Mouse (Mus musculus): ENCODE data around the gene Vcam1.

Gene Vcam1

DNA sequence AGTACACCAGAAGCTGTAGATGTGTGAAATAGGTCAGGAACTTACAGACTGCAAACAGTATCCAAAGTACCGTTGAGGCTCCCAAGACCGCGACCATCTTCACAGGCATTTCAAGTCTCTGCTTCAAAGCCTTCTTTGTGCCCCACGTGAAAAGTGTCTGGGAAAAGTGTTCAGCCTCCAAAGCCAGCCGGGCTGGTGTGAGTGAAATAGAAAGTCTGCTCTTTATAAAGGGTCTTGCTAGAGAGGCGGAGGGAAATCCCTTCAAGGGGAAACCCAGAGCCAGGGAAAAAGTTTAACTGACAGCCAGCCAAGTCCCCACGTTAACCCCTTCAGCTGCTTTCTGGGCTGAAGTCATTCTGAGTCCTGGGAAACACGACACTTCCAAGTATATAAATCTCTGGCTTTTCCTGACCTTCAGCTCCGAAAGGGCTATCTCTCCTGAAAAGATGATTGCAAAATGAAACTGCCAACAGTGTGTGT lies at the start of gene Vcam1:
TSS of gene Vcam1 (minus strand) at position 430 of the 480 bp plus-strand sequence.
- no peak for DNase-seq

DNA sequence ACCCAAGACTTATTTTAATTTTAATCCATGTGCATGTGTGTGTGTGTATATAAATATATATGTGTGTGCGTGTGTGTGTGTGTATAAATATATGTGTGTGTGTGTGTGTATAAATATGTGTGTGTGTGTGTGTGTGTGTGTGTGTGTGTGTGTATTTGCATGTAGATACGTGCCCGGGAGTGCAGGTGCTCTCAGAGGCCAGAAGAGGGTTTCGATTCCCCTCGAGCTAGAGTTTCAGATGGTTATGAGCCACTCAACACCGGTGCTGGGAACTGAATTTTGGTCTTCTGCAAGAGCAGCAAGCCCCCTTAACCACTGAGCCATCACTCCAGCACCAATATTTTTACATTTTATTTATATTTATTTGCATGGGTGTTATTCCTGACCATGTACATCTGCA lies 45.6 kb upstream of the Vcam1 start:
- DNase-seq = no peak

DNA sequence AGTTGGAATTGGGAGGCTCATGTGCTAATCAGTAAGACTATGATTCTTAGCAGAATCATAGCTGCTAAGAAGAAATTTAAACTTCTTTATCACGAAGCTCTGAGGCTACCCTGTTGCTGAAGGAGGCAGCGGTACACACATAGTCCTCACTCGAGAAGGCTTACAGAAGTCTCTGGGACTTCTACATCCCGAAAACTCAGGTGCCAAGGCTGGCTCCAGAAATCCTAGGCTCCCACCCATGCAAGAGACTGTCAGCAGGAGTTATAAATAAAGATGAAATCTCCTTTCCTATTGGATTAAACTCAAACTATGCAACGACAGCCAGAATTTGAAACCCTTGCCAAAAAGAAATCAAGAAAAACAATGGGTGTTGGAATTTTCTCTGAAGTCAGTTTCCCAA lies 42.0 kb upstream of the Vcam1 start:
- no peak for DNase-seq

DNA sequence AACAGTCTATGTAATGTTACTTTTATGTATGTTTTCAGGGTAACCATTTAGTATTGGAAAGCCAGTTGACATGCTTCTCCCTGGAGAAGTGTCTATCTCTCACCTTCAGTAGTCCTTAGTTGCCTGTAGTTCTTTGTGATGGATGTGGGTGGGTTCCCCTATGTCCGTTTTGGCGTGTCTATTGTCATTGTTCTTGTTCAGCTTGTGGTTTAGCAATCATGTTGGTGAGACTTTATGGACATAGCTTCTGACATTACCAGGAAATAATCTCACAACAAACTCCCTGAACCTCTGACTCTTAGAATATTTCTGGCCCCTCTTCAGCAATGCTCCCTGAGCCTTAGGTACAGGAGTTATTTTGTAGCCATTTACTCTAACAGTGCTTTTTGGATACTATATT lies 38.6 kb upstream of the Vcam1 start:
- no peak for DNase-seq

DNA sequence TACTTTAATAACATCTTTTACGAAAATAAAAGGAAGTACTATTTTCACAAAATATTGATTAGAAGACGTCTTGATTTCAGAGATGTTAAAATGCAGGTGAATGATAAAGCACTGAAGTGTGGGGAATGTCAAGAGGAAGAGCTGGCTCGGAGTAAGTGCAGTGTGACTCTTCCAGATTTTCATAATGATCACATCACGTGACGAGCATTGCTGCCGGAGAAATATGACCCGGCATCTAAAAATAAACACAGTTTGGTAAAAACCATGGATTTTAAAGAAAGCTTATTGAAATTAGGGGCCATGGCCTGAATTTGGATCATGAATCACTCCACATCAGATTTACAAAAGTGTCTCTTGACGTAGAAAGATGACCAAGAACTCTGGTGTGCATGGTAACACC lies 36.8 kb upstream of the Vcam1 start:
- DNase-seq = no peak

DNA sequence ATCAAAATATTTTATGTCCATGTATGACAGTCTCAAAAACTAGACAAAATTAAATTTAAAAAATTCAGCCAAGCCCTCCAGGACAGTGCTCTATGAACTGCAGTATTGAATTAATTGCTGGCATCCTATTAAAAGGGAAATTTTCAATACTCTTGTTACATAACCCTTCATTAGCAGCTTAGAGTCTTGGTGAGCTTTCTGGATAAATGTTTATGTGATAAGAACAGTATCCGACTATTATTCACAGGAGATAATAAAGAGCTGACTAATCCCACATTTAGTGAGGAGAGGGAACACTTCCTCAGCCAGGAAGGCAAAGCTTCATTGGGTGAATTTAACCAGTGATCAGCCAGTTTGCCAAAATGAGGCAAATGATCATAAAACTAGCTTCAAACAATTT lies 35.5 kb upstream of the Vcam1 start:
- no peak for DNase-seq

DNA sequence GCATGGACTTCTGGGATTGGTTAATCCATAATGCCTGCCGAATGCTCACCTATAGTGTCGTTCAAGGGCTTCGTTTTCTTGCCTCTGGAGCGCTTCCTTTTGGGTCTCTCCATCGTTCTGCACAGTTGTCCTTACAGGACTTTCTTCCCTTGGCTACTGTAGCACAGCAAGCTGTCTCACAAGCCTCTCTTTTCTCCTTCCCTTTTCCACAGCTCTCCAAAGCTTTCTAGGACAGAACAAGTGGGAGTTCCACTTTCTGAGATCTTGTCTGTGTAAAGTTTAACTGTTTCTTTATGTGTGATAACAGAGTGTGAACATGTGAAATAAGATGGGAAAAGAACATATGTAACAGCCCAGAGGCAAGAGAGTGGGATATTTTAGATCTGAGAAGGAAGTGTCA lies 34.0 kb upstream of the Vcam1 start:
- DNase-seq = no peak

DNA sequence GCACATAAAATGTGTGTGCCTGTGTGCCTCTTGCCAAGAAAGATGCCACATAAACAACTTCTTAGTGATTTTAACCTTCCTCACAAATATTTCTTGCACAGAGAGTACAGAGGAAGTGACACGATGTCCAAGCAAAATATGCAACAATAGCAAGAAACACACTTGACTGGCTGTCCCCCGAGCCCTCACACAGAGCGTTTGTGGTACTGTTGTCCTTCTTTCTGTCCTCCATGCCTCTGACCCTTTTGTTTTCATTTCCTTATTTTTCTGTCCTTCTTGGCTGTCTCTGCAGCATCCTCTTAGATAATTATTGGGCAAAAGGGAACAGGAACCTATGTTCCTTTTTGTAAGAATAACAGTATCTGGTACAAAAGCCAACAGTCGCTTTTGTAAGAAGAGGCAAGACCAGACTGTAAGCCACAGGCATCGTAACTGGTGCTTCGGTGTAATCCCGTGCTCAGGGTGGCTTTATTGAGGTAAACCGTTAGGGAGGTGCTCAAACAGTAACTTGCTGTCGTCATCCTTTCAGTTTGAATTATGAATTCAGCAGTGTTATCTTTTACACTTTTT lies 32.7 kb upstream of the Vcam1 start:
- no peak for DNase-seq

DNA sequence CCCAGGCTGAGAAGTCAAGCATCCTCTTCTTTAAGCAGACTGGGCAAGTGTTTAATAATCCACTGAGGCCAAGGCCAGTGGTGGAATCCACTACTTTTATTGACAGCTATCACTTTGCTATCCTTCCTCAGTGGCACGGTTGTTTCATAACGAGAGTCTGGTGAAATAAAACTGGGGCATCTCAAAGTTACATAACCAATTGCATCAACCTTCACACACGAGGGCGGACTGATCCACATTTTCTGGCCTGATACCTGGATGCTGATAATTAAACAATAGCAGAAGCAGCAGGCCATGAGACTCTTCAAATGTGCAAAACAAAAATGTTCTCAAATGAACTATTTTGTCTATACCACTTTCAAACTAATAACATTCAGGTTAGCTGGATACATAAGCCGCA lies 29.9 kb upstream of the Vcam1 start:
- DNase-seq = no peak

DNA sequence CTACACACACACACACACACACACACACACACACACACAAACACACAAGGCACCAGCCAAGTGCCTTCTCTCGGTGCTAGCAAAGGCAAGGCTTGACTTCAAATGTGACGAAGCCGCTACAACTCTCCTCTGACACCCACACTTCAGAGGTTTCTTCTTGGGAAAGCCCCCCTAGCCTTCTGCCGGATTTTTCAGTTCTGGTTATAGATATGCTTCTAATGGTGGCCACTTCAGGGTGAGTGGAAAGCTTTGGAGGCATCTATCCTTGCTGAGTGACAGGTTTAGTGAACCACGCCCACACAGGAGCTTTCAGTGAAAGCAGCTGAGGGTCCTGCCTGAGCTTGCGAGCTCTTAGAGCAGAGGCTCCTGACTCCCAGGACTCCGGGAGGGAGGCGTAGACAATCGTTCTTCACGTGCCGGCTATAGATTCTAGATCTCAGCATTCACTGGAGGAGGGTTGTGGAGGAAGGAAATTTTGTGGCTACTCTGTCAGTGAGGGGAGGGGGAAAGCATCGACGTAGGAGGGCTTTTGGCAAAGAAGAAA lies 28.0 kb upstream of the Vcam1 start:
- no peak for DNase-seq

DNA sequence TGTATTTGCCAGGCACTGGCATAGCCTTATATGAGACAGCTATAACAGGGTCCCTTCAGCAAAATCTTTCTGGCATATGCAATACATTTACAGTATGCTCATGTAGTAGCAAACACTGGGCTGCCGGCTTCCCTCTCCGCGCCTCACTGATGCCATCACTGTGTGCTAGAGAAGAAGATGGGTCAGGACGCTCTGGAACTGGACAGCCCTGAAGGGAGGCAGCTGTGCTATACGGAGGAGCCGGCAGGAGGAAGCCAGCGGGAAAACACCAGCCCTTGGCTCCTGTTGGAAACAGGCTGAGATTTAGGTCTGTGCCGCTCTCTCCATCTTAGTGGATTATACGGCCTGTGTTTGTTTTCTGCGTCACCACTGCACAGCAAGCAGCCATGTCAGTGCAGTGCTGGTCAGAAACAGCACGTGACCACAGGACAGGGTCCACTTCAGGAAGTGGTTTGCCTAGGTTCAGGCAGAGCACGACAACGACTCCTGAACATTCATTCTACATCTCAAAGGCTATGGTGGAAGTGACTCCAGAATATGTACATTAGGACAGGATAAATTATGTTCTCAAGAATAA lies 20.7 kb upstream of the Vcam1 start:
- no peak for DNase-seq

DNA sequence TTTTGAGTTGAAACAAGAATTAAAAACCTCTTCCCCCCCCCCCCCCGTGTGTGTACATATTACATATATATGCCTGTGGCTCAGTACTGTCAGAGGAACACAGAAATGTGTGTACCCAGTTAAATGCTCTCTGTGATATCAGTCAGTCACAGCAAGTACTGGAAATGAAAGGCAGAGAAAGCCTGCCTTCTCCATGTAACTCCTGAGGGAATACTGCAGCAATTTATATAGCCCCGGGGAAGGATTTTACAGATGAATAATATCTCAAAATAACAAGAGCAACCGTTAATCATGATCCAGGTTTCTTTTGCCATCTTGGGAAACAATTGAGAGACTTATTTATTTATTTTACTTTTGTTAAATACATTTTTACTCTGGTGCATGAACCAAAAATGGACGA lies 19.6 kb upstream of the Vcam1 start:
- DNase-seq = no peak

DNA sequence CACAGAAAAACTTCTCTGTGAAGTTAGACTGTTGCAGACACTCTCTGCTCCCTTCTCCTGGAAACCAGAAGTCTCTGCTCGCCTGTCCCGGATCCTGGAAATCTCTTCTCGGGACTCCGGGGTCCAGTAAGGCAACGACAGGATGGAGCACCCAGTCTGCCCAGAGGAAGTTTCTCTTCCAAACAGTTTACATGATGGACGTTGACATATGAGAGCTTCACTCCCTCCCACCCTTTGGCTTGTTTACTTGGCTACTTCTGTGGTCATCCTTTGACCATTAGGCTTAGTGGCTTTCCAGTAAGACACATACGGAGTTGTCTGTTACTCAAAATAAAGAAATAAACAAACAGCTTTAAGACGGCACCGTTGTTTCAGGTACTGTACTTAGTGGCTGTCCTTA lies 19.2 kb upstream of the Vcam1 start:
- DNase-seq = no peak

DNA sequence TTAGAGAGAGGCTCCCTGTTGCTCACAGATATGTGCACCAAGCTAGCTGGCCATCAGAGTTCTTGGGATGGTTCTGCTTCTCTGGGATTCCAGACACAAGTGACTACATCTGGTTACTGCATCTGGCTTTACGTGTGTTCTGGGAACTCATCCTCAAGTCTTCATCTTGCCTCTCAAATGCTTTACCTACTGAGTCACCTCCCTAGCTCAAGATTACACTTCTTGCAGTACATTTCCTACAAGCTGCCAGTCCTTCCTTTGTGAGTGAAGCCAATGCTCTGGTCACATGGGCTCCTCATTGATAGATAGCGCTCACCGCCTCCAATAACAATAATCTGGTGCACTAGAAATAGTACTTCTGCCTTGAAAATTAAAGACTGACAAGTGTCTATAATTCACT lies 11.7 kb upstream of the Vcam1 start:
- DNase-seq = no peak

DNA sequence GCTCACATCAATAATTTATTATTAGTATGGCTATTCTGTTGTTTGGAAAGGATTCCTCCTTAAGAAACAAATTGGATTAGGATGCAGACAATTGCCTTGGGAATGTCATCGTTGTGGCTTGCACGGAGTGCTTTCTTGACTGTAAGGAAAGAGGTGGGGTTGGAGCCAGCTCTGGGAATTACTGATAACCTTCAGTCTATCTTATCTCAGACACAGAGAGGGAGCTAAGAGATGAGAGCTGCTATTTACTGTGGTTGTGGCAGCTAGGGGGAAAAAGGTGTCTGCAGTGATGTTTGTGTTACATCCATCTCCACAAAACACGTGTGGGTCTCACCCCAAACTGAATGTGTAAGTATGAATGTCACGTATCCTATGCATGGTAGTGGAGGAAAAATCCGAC lies 9.5 kb upstream of the Vcam1 start:
- DNase-seq = no peak

DNA sequence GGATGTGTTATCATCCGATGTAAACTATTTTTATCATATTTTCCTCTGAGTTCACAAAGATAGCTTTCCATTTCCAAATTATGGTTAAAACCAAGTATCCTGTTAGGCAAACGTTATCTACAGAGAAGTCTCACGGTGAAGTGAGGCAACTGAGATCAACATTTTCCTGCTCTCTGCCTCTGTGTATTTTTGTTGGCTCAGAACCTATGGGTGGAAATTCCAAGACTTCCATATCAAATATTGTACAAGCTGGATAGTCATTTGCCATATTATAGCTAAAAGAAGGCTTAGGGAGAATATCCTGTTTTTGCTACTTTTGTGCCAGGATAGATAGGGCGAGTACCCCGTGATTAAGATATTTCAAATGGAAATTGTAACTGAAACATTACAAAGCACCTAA lies 8.6 kb upstream of the Vcam1 start:
- no peak for DNase-seq

DNA sequence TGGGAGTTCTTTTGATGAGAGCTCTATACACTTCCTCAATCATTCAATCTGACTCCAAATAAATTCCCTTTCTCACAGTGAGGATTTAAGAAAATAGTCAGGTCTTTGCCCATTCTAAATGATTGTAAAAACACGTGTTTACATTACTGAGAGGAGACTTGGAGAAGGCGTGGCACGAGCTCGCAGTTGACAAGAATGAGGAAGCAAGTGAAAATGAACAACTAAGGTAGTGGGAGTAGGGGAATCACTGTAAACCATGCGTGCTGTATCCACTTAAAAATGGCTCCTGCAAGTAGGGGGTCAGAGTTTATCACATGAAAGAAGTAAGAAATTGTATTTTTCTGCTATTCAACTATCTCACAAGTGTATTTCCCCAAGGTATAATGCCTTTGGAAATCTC lies 3.9 kb upstream of the Vcam1 start:
- no peak for DNase-seq

DNA sequence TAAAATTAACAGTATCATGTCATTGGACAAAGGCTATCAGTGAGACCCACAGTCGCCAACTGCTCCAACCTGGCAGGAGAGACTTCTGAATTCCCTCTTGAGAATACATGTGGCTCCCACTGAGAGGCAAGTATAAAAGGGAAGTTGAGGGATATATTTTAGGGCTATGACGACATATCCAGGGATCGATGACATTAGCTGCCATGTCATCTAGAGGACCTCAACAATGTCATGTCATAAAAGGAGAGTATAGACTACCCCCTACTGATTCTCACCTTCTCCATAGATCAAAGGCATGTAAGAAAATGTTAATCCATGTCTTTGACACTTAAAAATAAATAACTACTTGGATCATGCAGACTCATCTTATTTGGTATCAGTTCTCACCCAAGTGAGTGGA lies 1.2 kb upstream of the Vcam1 start:
- no peak for DNase-seq

DNA sequence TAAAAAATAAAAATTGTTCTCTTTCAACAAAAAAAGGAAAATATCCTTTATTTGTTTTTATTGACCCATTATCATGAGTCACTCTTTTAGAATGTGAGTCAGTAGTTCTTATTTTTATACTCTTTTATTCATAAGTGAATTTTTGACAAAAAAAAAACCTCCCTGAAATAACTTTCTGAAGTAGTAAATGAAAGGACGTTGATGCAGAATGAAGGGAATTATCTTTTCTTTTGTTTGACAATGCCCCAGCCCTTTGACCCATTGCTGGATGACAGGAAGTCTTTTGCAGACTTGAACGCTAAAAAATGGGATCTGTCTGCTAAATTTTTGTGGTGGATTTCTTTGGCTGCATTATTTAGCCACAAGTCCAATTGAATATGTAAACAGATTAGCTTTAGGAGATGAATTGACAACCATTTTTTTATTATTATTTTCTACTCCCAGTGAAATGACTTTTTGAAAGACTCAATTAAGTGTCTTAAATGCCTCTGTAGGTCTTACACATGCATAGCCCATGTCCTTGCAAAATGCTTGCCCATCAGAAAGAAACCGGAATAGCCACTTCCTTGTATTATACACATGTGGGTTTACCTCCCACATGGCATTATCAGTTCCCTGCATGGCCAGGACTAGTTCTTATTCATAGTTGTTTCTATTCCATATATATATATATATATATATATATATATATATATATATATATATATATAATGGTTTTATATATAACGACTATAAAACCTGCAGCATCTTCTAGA lies 530 bp upstream of the Vcam1 start:
- DNase-seq = no peak

DNA sequence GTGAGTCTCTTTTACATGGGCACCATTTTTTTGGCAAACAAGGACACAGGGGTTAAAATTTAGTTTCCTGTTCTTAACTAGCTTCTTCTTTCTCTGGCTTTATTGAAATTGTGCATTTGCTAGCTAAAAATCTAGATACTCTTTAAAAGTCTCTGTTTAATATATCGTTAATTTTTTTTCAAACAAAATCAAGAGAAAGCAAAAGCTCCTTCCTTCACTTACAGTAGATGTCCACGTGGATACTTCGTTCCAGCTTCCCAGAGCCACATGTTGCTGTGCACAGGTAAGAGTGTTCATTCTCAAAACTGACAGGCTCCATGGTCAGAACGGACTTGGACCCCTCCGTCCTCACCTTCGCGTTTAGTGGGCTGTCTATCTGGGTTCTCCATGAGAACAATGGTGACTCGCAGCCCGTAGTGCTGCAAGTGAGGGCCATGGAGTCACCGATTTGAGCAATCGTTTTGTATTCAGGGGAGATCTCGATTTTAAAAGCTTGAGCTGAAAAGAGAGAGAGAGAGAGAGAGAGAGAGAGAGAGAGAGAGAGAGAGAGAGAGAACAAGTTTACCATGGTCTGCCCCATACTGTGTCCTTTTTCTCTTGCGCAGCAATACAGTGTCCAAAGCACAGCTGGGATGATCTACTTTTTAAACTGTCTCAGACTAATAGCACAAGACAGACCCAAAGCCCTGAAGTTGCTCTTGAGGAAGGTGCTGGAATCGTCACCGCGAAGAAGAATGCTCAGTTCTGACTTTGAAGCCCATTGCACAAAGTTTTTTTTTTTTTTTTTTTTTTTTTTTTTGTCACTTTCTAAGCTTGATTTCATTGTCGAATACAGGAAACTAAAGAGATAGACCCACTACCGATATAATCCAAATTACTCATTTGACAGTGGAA lies 930 bp downstream of the Vcam1 start:
- no peak for DNase-seq

DNA sequence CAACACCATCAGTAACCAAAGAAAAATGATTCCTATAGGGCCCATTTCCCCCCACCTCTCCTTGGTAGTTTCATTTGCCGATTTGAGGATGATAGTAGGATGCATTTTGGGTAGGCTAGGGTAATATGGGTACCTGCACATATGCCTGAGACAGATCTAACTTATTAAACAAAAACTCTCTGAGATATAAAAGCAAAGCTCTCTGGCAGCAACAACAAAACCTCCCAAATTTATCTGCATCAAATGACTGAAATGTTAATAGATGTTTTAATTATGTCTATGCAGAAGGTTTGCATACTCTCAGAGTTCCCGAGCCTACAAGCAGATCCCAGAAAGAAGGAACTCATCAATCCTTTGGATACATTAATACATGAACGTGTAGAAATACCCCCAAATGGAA lies 1.7 kb downstream of the Vcam1 start:
- no peak for DNase-seq

DNA sequence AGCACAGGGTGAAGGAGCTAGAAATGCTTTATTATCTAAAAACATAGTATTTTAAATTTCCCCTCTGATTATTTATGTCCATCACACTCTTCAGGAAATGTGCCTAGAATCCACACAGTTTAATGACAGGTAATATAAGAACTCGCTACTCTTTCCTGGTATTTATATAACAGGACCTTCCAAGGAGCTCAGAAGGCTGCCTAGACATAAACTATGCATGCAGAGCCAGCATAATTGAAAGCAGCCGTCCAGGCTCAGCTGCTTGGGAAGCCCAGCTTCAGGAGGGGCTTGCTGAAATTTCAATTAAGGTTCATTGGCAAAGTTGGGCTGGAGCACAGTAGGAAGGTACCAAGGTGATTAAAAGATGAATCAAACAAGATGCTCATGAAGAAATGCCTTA lies 2.2 kb downstream of the Vcam1 start:
- DNase-seq = no peak

DNA sequence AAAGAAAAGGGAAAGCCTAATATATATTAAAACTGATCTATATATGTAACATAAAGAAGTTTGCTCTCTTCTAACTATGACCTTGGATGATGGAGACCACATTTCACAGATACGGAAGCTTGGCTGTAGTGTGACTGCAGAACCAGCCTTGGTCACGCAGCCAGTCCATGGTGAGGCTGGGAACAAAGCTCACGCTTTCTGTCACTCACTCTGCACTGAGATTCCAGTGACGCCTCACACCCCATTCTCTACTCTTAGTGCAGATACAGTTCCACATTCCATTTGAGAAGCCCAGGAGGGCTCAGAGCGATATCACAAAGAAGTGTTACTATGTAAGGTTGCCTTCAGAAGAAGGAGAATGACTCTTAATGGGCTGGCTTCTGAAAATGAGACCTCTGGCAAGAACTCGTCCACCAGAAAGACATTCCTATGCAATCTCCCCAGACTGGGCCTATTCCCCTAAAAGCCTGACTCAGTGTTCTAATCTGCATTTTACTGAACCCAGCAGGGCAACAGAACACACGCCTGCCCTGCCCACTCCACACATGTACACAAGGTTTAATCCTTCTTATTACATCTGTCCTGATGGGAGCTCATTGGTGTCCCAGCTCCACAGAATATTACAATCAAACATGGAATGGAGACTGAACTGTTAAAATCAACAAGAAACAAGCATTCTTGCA lies 2.8 kb downstream of the Vcam1 start:
- no peak for DNase-seq

All from thymus, postnatal 4 days (tissue).